Mouse (Mus musculus): ENCODE measurements around the gene Map4. TPM values are rescaled to one million over a fixed set of nuclear protein-coding genes. Genes with fewer than 3 reads are reported as not detected.

Map4 gene
- polyA plus RNA-seq (2014; fragmentation: Nextera tagmentation; extraction: Ambion mirVana): 76.2 and 77.7 TPM in 2 replicates

GRCm38 (mm10) chr9:109931257-109932171, at the start of gene Map4:
TSS of gene Map4 (plus strand) at chr9:109931460.
- H3K4me2 ChIP-seq (ENCODE audit: low read depth, low read length, severe bottlenecking): peak within 1 kb of the TSS; percentile 84
- peak within 1 kb of the TSS; percentile 80 for H3K4me3 ChIP-seq (ENCODE audit: low read depth, low read length)
- H3K27me3 ChIP-seq (ENCODE audit: control insufficient read depth, insufficient read depth, low read length): no peaks in the 10 kb centered on the region
- H3K9me3 ChIP-seq (ENCODE audit: control insufficient read depth, low read length): no peaks in the 10 kb centered on the region
- DNase-seq (ENCODE audit: low spot score) (peak; percentile 98), ATAC-seq (replicated peaks; ENCODE audit: low FRiP score) (peak; percentile 98)
- H3K4me1 ChIP-seq (replicated peaks; ENCODE audit: control insufficient read depth, insufficient read depth, low read length): 0 out of 2 replicates have a peak, but pooled peaks cover 4% of the 10 kb centered on the region
- peak within 1 kb of the TSS; percentile 83 for H3K9ac ChIP-seq (ENCODE audit: low read length)
- WGBS: under 1% methylated on average over 90 of the region's 94 CpGs
- H3K27ac ChIP-seq (ENCODE audit: low read depth, low read length): peak within 1 kb of the TSS; percentile 96
- H3K36me3 ChIP-seq (ENCODE audit: control insufficient read depth, insufficient read depth, low read length): no peaks in the 10 kb centered on the region

- Histone ChIP-seq H3K27me3 (ENCODE audit: control insufficient read depth, insufficient read depth, low read length) (no peaks in the 10 kb centered on the region), H3K36me3 (ENCODE audit: control insufficient read depth, insufficient read depth, low read length) (peaks cover 54% of the 10 kb centered on the region), H3K4me3 (ENCODE audit: low read depth, low read length) (no peak overlapping the region), H3K27ac (ENCODE audit: low read depth, low read length) (no peak overlapping the region), H3K4me2 (ENCODE audit: low read depth, low read length, severe bottlenecking) (no peak overlapping the region), H3K4me1 (replicated peaks; ENCODE audit: control insufficient read depth, insufficient read depth, low read length) (no peaks in the 10 kb centered on the region), H3K9me3 (ENCODE audit: control insufficient read depth, low read length) (no peaks in the 10 kb centered on the region), H3K9ac (ENCODE audit: low read length) (no peak overlapping the region)
- ATAC-seq (replicated peaks; ENCODE audit: low FRiP score) (no peak), DNase-seq (ENCODE audit: low spot score) (no peak)
- 88% methylated on average over 4 of the region's 4 CpGs for WGBS
These were observed 45.0 kb upstream of the Map4 start for GRCm38 (mm10) chr9:109886259-109886658.

DNA sequence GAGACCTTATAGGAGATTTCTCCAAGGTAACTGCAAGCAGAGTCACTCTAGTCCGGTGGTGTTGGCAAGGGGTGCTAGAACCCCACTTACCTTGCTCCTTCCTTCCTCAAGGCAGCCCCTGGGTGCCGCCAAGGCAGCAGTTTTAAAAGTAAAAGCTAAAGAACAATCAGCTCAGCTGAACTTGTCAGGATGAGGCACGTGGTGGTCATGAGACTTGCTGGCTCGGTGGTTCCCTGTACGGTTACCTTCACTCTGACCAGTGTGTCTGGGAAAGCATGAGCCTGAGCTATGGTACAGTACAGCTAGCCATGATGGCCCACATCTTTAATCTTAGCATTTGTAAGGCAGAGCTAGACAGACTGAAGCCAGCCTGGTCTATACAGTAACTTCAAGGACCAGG, 43.9 kb upstream of the Map4 start:
- Histone ChIP-seq H3K9me3 (ENCODE audit: control insufficient read depth, low read length) (no peaks in the 10 kb centered on the region), H3K4me2 (ENCODE audit: low read depth, low read length, severe bottlenecking) (no peak overlapping the region), H3K36me3 (ENCODE audit: control insufficient read depth, insufficient read depth, low read length) (peaks cover 57% of the 10 kb centered on the region), H3K27ac (ENCODE audit: low read depth, low read length) (no peak overlapping the region), H3K9ac (ENCODE audit: low read length) (no peak overlapping the region), H3K27me3 (ENCODE audit: control insufficient read depth, insufficient read depth, low read length) (no peaks in the 10 kb centered on the region), H3K4me3 (ENCODE audit: low read depth, low read length) (no peak overlapping the region), H3K4me1 (replicated peaks; ENCODE audit: control insufficient read depth, insufficient read depth, low read length) (no peaks in the 10 kb centered on the region)
- WGBS: 92% methylated on average over 5 of the region's 5 CpGs
- ATAC-seq (replicated peaks; ENCODE audit: low FRiP score) (no peak), DNase-seq (ENCODE audit: low spot score) (no peak)

DNA sequence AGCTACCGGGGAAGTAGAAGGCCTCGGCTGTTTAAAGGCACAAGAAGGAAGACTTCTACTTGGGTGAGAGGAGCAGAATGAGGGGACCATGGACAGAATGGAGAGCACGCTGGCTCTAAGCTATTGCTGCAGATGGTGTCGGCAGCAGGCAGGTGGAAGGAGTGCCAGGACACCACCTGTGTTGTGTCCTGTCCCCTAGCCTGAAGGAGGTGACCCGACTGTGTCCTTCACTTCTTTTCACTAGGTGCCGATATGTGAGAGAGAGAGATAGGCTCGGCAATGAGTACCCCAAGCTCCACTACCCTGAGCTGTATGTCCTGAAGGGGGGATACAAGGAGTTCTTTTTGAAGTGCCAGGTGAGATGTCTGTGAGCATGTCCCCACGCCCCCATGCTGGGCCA, 39.8 kb upstream of the Map4 start:
- H3K27ac ChIP-seq (ENCODE audit: low read depth, low read length): no peak overlapping the region
- H3K4me3 ChIP-seq (ENCODE audit: low read depth, low read length): no peak overlapping the region
- no peaks in the 10 kb centered on the region for H3K9me3 ChIP-seq (ENCODE audit: control insufficient read depth, low read length)
- 94% methylated on average over 8 of the region's 8 CpGs for WGBS
- no peak overlapping the region for H3K9ac ChIP-seq (ENCODE audit: low read length)
- ATAC-seq (replicated peaks; ENCODE audit: low FRiP score) (no peak), DNase-seq (ENCODE audit: low spot score) (no peak)
- H3K4me2 ChIP-seq (ENCODE audit: low read depth, low read length, severe bottlenecking): no peak overlapping the region
- H3K4me1 ChIP-seq (replicated peaks; ENCODE audit: control insufficient read depth, insufficient read depth, low read length): 0 out of 2 replicates have a peak, but pooled peaks cover 2% of the 10 kb centered on the region
- no peaks in the 10 kb centered on the region for H3K27me3 ChIP-seq (ENCODE audit: control insufficient read depth, insufficient read depth, low read length)
- peaks cover 46% of the 10 kb centered on the region; the same call in 1 of the 2 replicates for H3K36me3 ChIP-seq (ENCODE audit: control insufficient read depth, insufficient read depth, low read length)

- 75% methylated on average over 5 of the region's 5 CpGs for WGBS
- Histone ChIP-seq H3K9me3 (ENCODE audit: control insufficient read depth, low read length) (no peaks in the 10 kb centered on the region), H3K27me3 (ENCODE audit: control insufficient read depth, insufficient read depth, low read length) (no peaks in the 10 kb centered on the region), H3K4me2 (ENCODE audit: low read depth, low read length, severe bottlenecking) (no peak overlapping the region), H3K4me3 (ENCODE audit: low read depth, low read length) (no peak overlapping the region), H3K9ac (ENCODE audit: low read length) (no peak overlapping the region), H3K27ac (ENCODE audit: low read depth, low read length) (no peak overlapping the region), H3K4me1 (replicated peaks; ENCODE audit: control insufficient read depth, insufficient read depth, low read length) (0 out of 2 replicates have a peak, but pooled peaks cover 2% of the 10 kb centered on the region), H3K36me3 (ENCODE audit: control insufficient read depth, insufficient read depth, low read length) (peaks cover 37% of the 10 kb centered on the region; the same call in 1 of the 2 replicates)
- ATAC-seq (replicated peaks; ENCODE audit: low FRiP score) (peak; percentile 35; the same call in 1 of the 2 replicates), DNase-seq (ENCODE audit: low spot score) (peak; percentile 88)
These were observed 38.5 kb upstream of the Map4 start for GRCm38 (mm10) chr9:109892651-109893250.

- Histone ChIP-seq H3K9ac (ENCODE audit: low read length) (peak overlapping the region; percentile 35), H3K36me3 (ENCODE audit: control insufficient read depth, insufficient read depth, low read length) (peaks cover 24% of the 10 kb centered on the region; the same call in 1 of the 2 replicates), H3K4me2 (ENCODE audit: low read depth, low read length, severe bottlenecking) (no peak overlapping the region), H3K27ac (ENCODE audit: low read depth, low read length) (peak overlapping the region; percentile 46; the same call in 1 of the 2 replicates), H3K9me3 (ENCODE audit: control insufficient read depth, low read length) (no peaks in the 10 kb centered on the region), H3K4me1 (replicated peaks; ENCODE audit: control insufficient read depth, insufficient read depth, low read length) (0 out of 2 replicates have a peak, but pooled peaks cover 2% of the 10 kb centered on the region), H3K4me3 (ENCODE audit: low read depth, low read length) (no peak overlapping the region), H3K27me3 (ENCODE audit: control insufficient read depth, insufficient read depth, low read length) (no peaks in the 10 kb centered on the region)
- ATAC-seq (replicated peaks; ENCODE audit: low FRiP score) (peak; percentile 63), DNase-seq (ENCODE audit: low spot score) (peak; percentile 78)
- 48% methylated on average over 6 of the region's 6 CpGs for WGBS
These were observed 36.7 kb upstream of the Map4 start for GRCm38 (mm10) chr9:109894413-109895090.

GRCm38 (mm10) chr9:109895593-109895992, 35.7 kb upstream of the Map4 start:
- no peak overlapping the region for H3K9ac ChIP-seq (ENCODE audit: low read length)
- no peaks in the 10 kb centered on the region for H3K9me3 ChIP-seq (ENCODE audit: control insufficient read depth, low read length)
- H3K27ac ChIP-seq (ENCODE audit: low read depth, low read length): no peak overlapping the region
- DNase-seq (ENCODE audit: low spot score) (no peak), ATAC-seq (replicated peaks; ENCODE audit: low FRiP score) (no peak)
- 85% methylated on average over 6 of the region's 6 CpGs for WGBS
- H3K27me3 ChIP-seq (ENCODE audit: control insufficient read depth, insufficient read depth, low read length): no peaks in the 10 kb centered on the region
- peaks cover 15% of the 10 kb centered on the region; the same call in 1 of the 2 replicates for H3K36me3 ChIP-seq (ENCODE audit: control insufficient read depth, insufficient read depth, low read length)
- H3K4me3 ChIP-seq (ENCODE audit: low read depth, low read length): no peak overlapping the region
- H3K4me1 ChIP-seq (replicated peaks; ENCODE audit: control insufficient read depth, insufficient read depth, low read length): 0 out of 2 replicates have a peak, but pooled peaks cover 2% of the 10 kb centered on the region
- no peak overlapping the region for H3K4me2 ChIP-seq (ENCODE audit: low read depth, low read length, severe bottlenecking)

Measured in forebrain, embryonic 11.5 days (tissue).